Mouse (Mus musculus) frontal cortex, adult 2 months (tissue): Measurements from ENCODE around the gene Slc26a6. TPM values are rescaled to one million over a fixed set of nuclear protein-coding genes. Genes with fewer than 3 reads are reported as not detected.

Experiments used
- DNase-seq, 2 experiments: peaks; one replicate each; pipeline ENCODE4 v3.0.0; 2022; ENCODE audit warnings: low spot score in 1 of 2; ENCODE audit errors: extremely low spot score in 1 of 2
- polyA plus RNA-seq: library from polyadenylated mRNA; depleted of rRNA; stranded (reverse); fragments of >200 nt; gene quantifications from 2 replicates; pipeline ENCODE4 v1.2.3, GENCODE M21; 2012

Slc26a6 gene
- polyA plus RNA-seq, 1 experiment: 19.5 TPM

DNA sequence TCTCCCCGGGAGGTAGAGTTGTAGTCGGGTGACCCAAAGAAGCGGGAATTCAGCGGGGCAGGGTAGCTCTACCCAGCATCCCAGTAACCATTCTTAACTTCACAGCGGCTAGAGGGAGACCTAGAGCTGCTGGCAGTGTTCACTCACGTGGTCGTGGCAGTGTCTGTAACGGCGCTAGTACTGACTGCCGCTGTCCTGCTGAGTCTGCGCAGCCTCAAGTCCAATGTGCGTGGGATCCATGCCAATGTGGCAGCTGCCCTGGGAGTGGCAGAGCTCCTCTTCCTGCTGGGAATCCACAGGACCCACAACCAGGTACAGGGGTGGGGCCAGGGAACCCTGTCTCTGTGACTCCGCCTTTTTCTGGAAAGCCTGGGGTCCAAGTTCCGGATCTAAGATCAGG lies 10.1 kb upstream of the Slc26a6 start:
- peak; percentile 61 to 71 for DNase-seq

GRCm38 (mm10) chr9:108845390-108845789 lies 7.7 kb upstream of the Slc26a6 start:
- no peak for DNase-seq

GRCm38 (mm10) chr9:108847374-108847773 lies 5.7 kb upstream of the Slc26a6 start:
- DNase-seq: no peak

- DNase-seq: no peak
Measured at GRCm38 (mm10) chr9:108848419-108848818, 4.7 kb upstream of the Slc26a6 start.

- DNase-seq: peak; percentile 88 to 96
Measured at GRCm38 (mm10) chr9:108853635-108854240, 655 bp downstream of the Slc26a6 start.

DNA sequence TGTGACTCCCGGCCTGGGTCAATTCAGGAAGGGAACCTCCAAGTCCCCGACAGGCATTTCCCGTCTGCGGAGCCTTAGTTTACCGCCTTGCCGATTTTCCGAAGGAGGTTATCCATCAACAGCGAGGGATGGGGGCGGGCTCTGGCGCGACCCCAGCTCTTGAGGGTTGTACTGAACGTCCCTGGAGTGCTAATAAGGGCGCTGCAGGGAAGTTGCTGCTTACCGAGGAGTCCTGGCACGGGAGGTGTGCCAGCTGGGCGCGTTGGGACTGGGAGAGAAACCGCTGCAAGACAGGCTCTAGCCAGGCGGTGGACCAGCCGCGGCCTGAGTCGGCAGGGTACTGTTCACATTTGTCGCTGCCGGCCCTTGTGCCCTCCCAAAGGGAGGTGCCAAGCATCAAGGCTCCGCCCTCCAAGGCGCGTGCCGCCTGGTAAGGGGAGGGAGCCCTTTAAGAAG lies 1.2 kb downstream of the Slc26a6 start:
- peak; percentile 73 to 88 for DNase-seq

DNA sequence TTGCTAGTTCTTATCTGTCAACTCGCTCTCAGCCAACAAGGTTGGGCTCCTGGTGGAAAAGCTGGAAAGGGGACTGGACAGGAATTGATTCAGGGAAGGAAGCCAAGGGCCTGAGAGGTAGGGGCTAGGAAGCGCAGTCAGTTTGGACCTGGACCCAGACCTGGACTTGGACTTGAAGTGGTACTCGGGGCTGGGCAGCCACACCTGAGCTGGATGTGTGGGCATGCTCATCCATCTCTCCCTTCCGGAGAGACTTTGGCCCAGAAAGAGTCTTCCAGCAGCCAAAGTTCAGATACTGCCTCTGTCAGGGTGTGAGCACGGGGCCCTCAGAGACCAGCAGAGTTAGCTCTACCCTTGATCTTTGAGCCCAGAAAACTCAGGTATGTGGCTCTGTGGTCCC lies 2.3 kb downstream of the Slc26a6 start:
- no peak for DNase-seq

DNA sequence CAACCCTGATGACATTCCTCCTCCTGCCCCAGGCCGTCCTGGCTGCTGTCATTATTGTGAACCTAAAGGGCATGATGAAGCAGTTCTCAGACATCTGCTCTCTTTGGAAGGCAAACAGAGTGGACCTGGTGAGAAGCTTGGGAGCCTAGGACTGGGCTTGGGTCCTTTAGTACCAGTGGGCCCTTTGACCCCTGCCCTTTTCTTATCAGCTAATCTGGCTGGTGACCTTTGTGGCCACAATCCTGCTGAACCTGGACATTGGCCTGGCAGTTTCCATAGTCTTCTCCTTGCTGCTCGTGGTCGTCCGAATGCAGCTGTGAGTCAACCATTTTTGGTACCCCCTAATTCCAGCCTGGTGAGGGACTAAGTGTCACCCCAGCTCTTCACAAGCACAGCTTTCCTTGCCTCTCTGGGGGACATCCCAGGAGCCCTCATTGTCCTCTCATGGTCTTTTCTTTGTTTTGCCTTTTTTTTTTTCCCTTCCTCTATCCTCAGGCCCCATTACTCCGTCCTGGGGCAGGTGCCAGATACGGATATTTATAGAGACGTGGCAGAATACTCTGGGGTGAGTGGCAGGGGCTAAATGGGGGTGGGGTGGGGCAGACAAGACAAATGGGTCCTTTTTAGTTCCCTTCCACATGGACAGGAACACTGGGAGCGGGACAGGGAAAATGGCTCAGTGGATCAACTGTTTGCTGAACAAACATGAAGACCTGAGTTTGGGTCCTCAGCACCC lies 5.9 kb downstream of the Slc26a6 start:
- no peak for DNase-seq

DNA sequence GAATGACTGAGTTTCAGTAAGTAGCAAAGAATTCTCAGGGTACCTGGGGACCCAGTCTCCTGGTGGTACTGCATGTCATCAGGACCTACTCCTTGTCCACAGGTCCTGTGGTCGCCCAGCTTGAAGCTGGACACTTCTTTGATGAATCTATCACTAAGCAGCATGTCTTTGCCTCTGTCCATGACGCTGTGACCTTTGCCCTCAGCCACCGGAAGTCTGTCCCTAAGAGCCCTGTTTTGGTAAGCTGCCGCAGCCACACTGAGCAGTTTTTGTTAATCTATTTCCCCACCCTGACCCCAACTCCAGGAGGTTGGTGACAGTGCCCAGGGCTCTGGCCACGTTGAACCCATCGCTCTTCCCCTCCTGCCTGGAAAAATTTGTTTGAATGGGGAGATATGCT lies 59.2 kb downstream of the Slc26a6 start:
- no peak for DNase-seq

DNA sequence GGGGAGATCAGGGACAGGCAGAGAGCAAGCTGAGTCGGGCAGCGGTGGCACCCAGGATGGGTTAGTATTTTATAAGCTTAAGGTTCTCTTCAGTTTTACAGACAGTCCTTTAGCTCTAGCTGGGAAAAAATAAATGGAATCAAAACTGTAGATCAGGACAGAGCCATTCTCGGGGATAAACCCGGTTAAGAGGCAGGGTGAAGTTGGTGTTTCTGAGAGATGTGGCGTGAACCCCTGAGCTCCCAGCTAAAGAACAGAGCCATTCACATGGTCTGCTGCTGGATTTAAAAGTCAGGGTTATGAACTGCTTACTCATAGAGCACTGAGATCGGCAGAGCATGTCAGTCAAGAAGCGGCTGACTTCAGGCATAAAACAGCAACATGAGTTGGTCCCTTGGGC lies 60.1 kb downstream of the Slc26a6 start:
- DNase-seq: no peak

- no peak for DNase-seq
Measured at GRCm38 (mm10) chr9:108913621-108914020, 60.5 kb downstream of the Slc26a6 start.

- peak; percentile 51 to 55 for DNase-seq
Measured at GRCm38 (mm10) chr9:108914491-108914890, 61.4 kb downstream of the Slc26a6 start, which contains the start of gene Tmem89. TSS of gene Tmem89 (plus strand) at chr9:108914619.

GRCm38 (mm10) chr9:108925897-108926296 lies 72.8 kb downstream of the Slc26a6 start:
- DNase-seq: no peak

GRCm38 (mm10) chr9:108928424-108928823 lies 75.3 kb downstream of the Slc26a6 start:
- DNase-seq: no peak

DNA sequence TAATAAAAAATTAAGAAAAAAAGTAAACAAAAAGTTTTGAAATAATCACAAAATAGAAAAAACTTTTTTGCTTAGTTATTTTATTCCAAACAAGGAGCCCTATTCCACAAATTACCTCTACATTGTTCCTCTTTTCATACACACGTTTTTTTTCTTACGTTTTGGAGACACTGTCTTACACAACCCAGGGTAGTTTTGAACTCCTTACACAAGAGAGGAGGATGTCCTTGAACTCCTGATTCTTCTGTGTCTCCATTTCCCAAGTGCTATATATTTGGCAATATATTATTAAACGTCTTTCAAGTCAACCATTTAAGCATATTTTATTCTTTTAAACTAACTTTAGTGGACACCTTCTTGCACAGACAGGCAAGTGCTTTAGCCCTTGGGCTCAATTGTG lies 82.9 kb downstream of the Slc26a6 start:
- no peak for DNase-seq

DNA sequence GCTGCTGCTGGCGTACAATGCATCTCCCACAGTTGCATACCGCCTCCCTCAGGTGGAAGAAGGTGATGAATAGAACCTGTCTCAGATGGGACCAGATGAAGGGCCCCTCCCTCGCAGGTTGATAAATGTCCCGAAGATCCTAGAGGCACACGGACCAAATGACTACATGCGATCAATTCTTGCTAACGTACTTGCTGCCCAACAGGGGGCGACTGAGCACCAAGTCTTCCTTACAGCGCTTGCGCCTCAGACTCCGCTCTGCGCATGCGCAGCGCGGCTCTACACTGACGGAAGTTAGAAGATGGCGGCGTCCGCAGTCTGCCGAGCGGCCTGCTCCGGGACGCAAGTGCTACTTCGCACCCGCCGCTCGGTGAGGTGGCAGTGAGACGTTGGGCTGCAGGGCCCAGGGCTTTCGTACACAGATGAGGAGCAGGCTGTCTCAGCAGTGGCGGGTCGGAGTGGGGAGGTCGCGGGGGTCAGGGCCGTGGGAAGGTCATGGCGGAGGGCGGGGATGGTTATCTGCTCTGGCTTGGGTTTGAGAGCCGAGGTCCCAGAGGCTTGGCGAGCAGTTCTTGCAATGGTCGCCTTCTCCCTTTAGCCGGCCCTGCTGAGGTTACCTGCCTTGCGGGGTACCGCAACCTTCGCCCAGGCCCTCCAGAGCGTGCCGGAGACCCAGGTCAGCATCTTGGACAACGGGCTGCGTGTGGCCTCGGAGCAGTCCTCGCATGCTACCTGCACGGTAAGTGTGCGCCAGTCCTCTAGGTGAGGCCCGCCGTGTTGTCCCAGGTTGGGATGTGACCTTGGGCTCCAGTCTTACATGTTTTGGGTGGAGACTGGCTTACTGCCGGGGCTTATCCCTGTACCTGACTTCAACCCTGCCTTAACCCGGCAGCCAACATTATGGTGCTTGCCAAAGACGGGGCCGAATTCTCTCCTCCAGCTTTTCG lies 83.6 kb downstream of the Slc26a6 start, which contains the start of gene Uqcrc1:
Gene Uqcrc1, plus strand, starts transcription at position 216 of the 947 bp plus-strand sequence.
- peak; percentile 85 to 97 for DNase-seq

DNA sequence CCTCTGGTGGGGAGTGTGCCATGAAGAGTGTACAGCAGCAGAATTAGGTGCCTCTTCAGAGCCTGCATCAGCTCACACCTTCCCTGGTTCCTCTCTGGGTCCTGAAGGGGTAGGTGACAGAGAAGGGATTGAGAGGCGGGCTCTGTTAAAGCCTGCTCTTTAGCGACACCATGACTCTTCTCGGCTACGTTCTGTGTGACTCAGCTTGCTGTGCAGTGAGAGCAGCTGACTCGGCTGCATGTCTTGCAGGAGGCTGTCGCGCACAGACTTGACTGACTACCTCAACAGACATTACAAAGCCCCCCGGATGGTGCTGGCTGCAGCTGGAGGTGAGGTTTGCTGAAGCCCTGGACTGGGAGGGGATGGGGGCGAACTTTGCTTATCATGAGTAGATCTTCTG lies 92.0 kb downstream of the Slc26a6 start:
- DNase-seq: peak in 1 of 2 experiments; percentile 41

- DNase-seq: no peak
Measured at GRCm38 (mm10) chr9:108945608-108946007, 92.5 kb downstream of the Slc26a6 start.

GRCm38 (mm10) chr9:108949231-108949966 lies 96.3 kb downstream of the Slc26a6 start:
- DNase-seq: no peak
